30 mouse cellular contexts compared by ENCODE assay signal in the genomic region with DNA sequence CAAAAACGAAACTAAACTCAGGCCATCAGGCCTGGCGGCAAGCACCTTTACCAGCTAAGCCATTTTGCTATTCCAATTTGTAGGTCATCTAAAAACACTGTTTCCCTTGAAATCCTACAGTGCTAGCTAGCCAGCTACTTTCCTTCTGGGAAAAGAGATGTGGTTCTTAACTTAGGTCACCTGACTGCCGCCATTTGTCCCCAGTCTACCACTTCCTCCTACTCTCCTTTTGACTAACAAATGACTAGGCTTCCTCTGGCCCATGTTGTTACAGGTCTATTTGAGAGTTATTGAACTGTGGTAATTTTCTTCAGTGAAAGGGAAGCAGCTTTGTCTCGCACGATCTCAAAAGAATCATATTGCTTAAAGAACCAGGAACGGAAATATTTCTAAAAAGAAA. TPM values are rescaled to one million over a fixed set of nuclear protein-coding genes. Genes with fewer than 3 reads are reported as not detected.
DNase-seq lines count a peak whose midpoint lies in the region; ATAC-seq and TF ChIP-seq lines count a peak whose summit lies in the region.
"Had no signal": no experiment of that assay in that cellular context is flagged by ENCODE, and none has a peak within 500 bp of the region (broad histone marks: within the 10 kb centered on the region; RNA-seq: fewer than 3 reads in every experiment).

No protein-coding gene starts in this region.

- WGBS in liver, adult 2 months: 91% methylated on average over 6 of the region's 6 CpGs
- WGBS in liver, embryonic 11.5 days: 89% methylated on average over 6 of the region's 6 CpGs
- 61% methylated on average over 6 of the region's 6 CpGs for WGBS in forebrain, embryonic 15.5 days

- dilution Hi-C loops in CH12.LX (cut with MboI; ENCODE audit: extremely low pct_ligation_motif_present, extremely low pct_unique_long_range_greater_than_20kb, low sequenced_read_pairs): no loop called here

- TF ChIP-seq RAD21 in CH12.LX (IDR thresholded peaks at IDR 0.05; ENCODE audit: low read depth, low read length): no peak; the same call in 1 of the 2 replicates

- no peak for TF ChIP-seq CTCF in liver, adult 2 months (IDR thresholded peaks at IDR 0.05; ENCODE audit: low read depth, low read length)
- TF ChIP-seq CTCF in CH12.LX (conservative IDR thresholded peaks at IDR 0.05 in 1 of 2, IDR thresholded peaks at IDR 0.05 in 1 of 2; ENCODE audit: low read depth in 2 of 2, low read length in 2 of 2): no peak

- ATAC-seq in liver, embryonic 11.5 days (replicated peaks; ENCODE audit: low FRiP score): no peak
- ATAC-seq in inflammation-experienced regulatory T-cells, adult 6 months: peak; percentile 63
- no peak for ATAC-seq in forebrain, embryonic 15.5 days (replicated peaks)
- ATAC-seq: forebrain, embryonic 16.5 days; midbrain, embryonic 16.5 days had no signal

- H3K36me3 ChIP-seq in liver, adult 2 months (ENCODE audit: control insufficient read depth, insufficient read depth, low read length): no peaks in the 10 kb centered on the region
- no peaks in the 10 kb centered on the region for H3K36me3 ChIP-seq in liver, embryonic 11.5 days (ENCODE audit: control insufficient read depth, insufficient read depth, low read length)
- H3K36me3 ChIP-seq in CH12.LX (replicated peaks in 1 of 2; ENCODE audit: control insufficient read depth in 1 of 2, insufficient read depth in 1 of 2, low read length in 1 of 2): no peaks in the 10 kb centered on the region
- H3K36me3 ChIP-seq in forebrain, embryonic 15.5 days: no peaks in the 10 kb centered on the region
- H3K36me3 ChIP-seq: embryonic facial prominence, embryonic 15.5 days; heart, embryonic 15.5 days; hindbrain, embryonic 13.5 days; limb, embryonic 12.5 days; liver, embryonic 13.5 days; stomach, embryonic 15.5 days had no signal

- H3K79me2 ChIP-seq in liver, adult 2 months (ENCODE audit: control insufficient read depth, insufficient read depth, low read length): no peaks in the 10 kb centered on the region
- no peaks in the 10 kb centered on the region for H3K79me2 ChIP-seq in CH12.LX (replicated peaks; ENCODE audit: control insufficient read depth, extremely low read depth, insufficient read depth, poor library complexity, severe bottlenecking)

- peak; percentile 90 for TF ChIP-seq EP300 in CH12.LX (IDR thresholded peaks at IDR 0.05; ENCODE audit: low read length)

- TF ChIP-seq POLR2A in liver, adult 2 months (IDR thresholded peaks at IDR 0.05; ENCODE audit: extremely low read depth, insufficient read depth, low read length): no peak
- no peak; the same call in 1 of the 2 replicates for TF ChIP-seq POLR2A in CH12.LX (IDR thresholded peaks at IDR 0.05; ENCODE audit: low read depth, low read length)

- H3K27me3 ChIP-seq in liver, adult 2 months (ENCODE audit: control insufficient read depth, insufficient read depth, low read length): no peaks in the 10 kb centered on the region
- H3K27me3 ChIP-seq in liver, embryonic 11.5 days (replicated peaks; ENCODE audit: control insufficient read depth, insufficient read depth, low read length): no peaks in the 10 kb centered on the region
- H3K27me3 ChIP-seq in CH12.LX (replicated peaks): no peaks in the 10 kb centered on the region
- H3K27me3 ChIP-seq in forebrain, embryonic 15.5 days: no peaks in the 10 kb centered on the region
- H3K27me3 ChIP-seq: embryonic facial prominence, embryonic 15.5 days; heart, embryonic 15.5 days; hindbrain, embryonic 13.5 days; limb, embryonic 12.5 days; liver, embryonic 13.5 days; stomach, embryonic 15.5 days had no signal

- H3K9me3 ChIP-seq in liver, embryonic 11.5 days (ENCODE audit: control insufficient read depth, low read length): no peaks in the 10 kb centered on the region
- no peaks in the 10 kb centered on the region for H3K9me3 ChIP-seq in CH12.LX (replicated peaks; ENCODE audit: low read length)
- no peaks in the 10 kb centered on the region for H3K9me3 ChIP-seq in forebrain, embryonic 15.5 days
- H3K9me3 ChIP-seq: embryonic facial prominence, embryonic 15.5 days; heart, embryonic 15.5 days; hindbrain, embryonic 13.5 days; limb, embryonic 12.5 days; liver, embryonic 13.5 days; stomach, embryonic 15.5 days had no signal

- no peaks in the 10 kb centered on the region for H3K4me1 ChIP-seq in liver, adult 2 months (ENCODE audit: control insufficient read depth, insufficient read depth, low read length)
- no peaks in the 10 kb centered on the region; the same call in 1 of the 2 replicates for H3K4me1 ChIP-seq in liver, embryonic 11.5 days (replicated peaks; ENCODE audit: control insufficient read depth, insufficient read depth, low read length)
- H3K4me1 ChIP-seq in CH12.LX (ENCODE audit: control insufficient read depth in 1 of 2, insufficient read depth in 2 of 2): peaks cover 36 to 69% of the 10 kb centered on the region in 2 experiments
- no peaks in the 10 kb centered on the region for H3K4me1 ChIP-seq in forebrain, embryonic 15.5 days
- H3K4me1 ChIP-seq: embryonic facial prominence, embryonic 15.5 days; hindbrain, embryonic 13.5 days; stomach, embryonic 15.5 days had no signal

- in situ Hi-C loops in CH12.LX (cut with MboI; ENCODE audit: low pct_ligation_motif_present, low pct_unique_long_range_greater_than_20kb, low sequenced_read_pairs): no loop called here

- peak; percentile 3 for DNase-seq in liver, adult 2 months (ENCODE audit: extremely low read depth, low read depth, low spot score)
- no peak for DNase-seq in liver, embryonic 11.5 days (ENCODE audit: low spot score)
- peak; percentile 87 for DNase-seq in CH12.LX (ENCODE audit: extremely low read depth)
- DNase-seq in layer of hippocampus, adult 11-12 months (ENCODE audit: low spot score): no peak
- DNase-seq in ovary, postnatal 14 days (ENCODE audit: low spot score): no peak
- DNase-seq: adrenal gland, postnatal 25 days; cerebellum, adult 8-10 months; heart, postnatal 36 days; kidney, adult 2 months; layer of hippocampus, postnatal 36 days; liver, embryonic 13.5 days; lung, embryonic 14.5 days; thymus, adult 18-20 months; thymus, postnatal 36 days had no signal

- H3K9ac ChIP-seq in liver, adult 2 months (ENCODE audit: low read depth, low read length): no peak overlapping the region
- H3K9ac ChIP-seq in liver, embryonic 11.5 days (ENCODE audit: low read depth, low read length): no peak overlapping the region
- H3K9ac ChIP-seq in CH12.LX (ENCODE audit: insufficient read depth, low read depth): peak overlapping the region; percentile 70; the same call in 1 of the 2 replicates
- no peak overlapping the region for H3K9ac ChIP-seq in forebrain, embryonic 15.5 days (replicated peaks)
- H3K9ac ChIP-seq: embryonic facial prominence, embryonic 15.5 days; heart, embryonic 15.5 days; hindbrain, embryonic 13.5 days; limb, embryonic 12.5 days; liver, embryonic 13.5 days; lung, embryonic 14.5 days; stomach, embryonic 15.5 days had no signal

- no peak overlapping the region for H3K4me2 ChIP-seq in liver, embryonic 11.5 days
- H3K4me2 ChIP-seq in CH12.LX (ENCODE audit: insufficient read depth, low read depth, poor library complexity, severe bottlenecking): peak overlapping the region; percentile 74
- no peak overlapping the region for H3K4me2 ChIP-seq in forebrain, embryonic 15.5 days (replicated peaks)
- H3K4me2 ChIP-seq: embryonic facial prominence, embryonic 15.5 days; heart, embryonic 15.5 days; hindbrain, embryonic 13.5 days; limb, embryonic 12.5 days; liver, embryonic 13.5 days; lung, embryonic 14.5 days; stomach, embryonic 15.5 days had no signal

- no peak overlapping the region for H3K27ac ChIP-seq in liver, adult 2 months (replicated peaks; ENCODE audit: insufficient read depth, low read depth, low read length)
- no peak overlapping the region for H3K27ac ChIP-seq in liver, embryonic 11.5 days (ENCODE audit: low read depth, low read length)
- H3K27ac ChIP-seq in CH12.LX (ENCODE audit: insufficient read depth, low read depth): peak overlapping the region; percentile 90
- H3K27ac ChIP-seq in forebrain, embryonic 15.5 days (replicated peaks): no peak overlapping the region
- H3K27ac ChIP-seq: embryonic facial prominence, embryonic 15.5 days; heart, embryonic 15.5 days; hindbrain, embryonic 13.5 days; kidney, postnatal 0 days; limb, embryonic 12.5 days; liver, embryonic 13.5 days; stomach, embryonic 15.5 days had no signal

- H3K4me3 ChIP-seq in liver, adult 2 months (ENCODE audit: insufficient read depth, low read depth, low read length): no peak overlapping the region
- no peak overlapping the region for H3K4me3 ChIP-seq in liver, embryonic 11.5 days (ENCODE audit: low read depth, low read length)
- H3K4me3 ChIP-seq in CH12.LX (replicated peaks in 1 of 3; ENCODE audit: low read depth in 2 of 3, low read length in 2 of 3, poor library complexity in 1 of 3): peak overlapping the region; percentile 5 to 33 (median 29)
- H3K4me3 ChIP-seq in forebrain, embryonic 15.5 days: no peak overlapping the region
- H3K4me3 ChIP-seq: embryonic facial prominence, embryonic 15.5 days; heart, embryonic 15.5 days; hindbrain, embryonic 13.5 days; limb, embryonic 12.5 days; liver, embryonic 13.5 days; stomach, embryonic 15.5 days had no signal

RNA-seq across cellular contexts. Expression of a gene that starts 45.4 kb away (rescaled TPM):
- 9.7 and 14.7 TPM in 2 replicates for total RNA-seq in liver, adult 2 months (2014; rRNA removed)
- polyA plus RNA-seq in liver, adult 2 months (2012; rRNA removed): 0.95 and 1.4 TPM in 2 replicates
- polyA plus RNA-seq in liver, embryonic 11.5 days (2014; fragmentation: Nextera tagmentation; extraction: Ambion mirVana): 16.7 and 22.3 TPM in 2 replicates
- total RNA-seq in CH12.LX (2012; rRNA removed) (21.8 and 22.1 TPM in 2 replicates), CH12.LX (2014; rRNA removed) (32.0 and 36.1 TPM in 2 replicates)
- polyA plus RNA-seq in CH12.LX (2012; ENCODE audit: insufficient read length, low read depth): 39.0 and 41.9 TPM in 2 replicates
- 10 to 100 TPM; 29.4 to 39.1 (median 38.9) TPM for polyA plus RNA-seq in inflammation-experienced regulatory T-cells, adult 6 months (2017; shearing (Covaris generic))
- 32.4 and 32.6 TPM in 2 replicates for polyA plus RNA-seq in forebrain, embryonic 15.5 days (2015; fragmentation: Nextera tagmentation; extraction: Ambion mirVana)

RNA-seq across cellular contexts. Expression of a gene that starts 47.1 kb away (rescaled TPM):
- total RNA-seq in liver, adult 2 months (2014; rRNA removed): 7.1 and 7.3 TPM in 2 replicates
- 9.4 and 9.5 TPM in 2 replicates for polyA plus RNA-seq in liver, adult 2 months (2012; rRNA removed)
- polyA plus RNA-seq in liver, embryonic 11.5 days (2014; fragmentation: Nextera tagmentation; extraction: Ambion mirVana): 22.8 and 25.0 TPM in 2 replicates
- total RNA-seq in CH12.LX (2012; rRNA removed) (11.6 and 11.7 TPM in 2 replicates), CH12.LX (2014; rRNA removed) (15.8 and 17.4 TPM in 2 replicates)
- 12.4 and 15.9 TPM in 2 replicates for polyA plus RNA-seq in CH12.LX (2012; ENCODE audit: insufficient read length, low read depth)
- polyA plus RNA-seq in inflammation-experienced regulatory T-cells, adult 6 months (2017; shearing (Covaris generic)): 10 to 100 TPM; 27.3 to 31.7 (median 29.8) TPM
- polyA plus RNA-seq in forebrain, embryonic 15.5 days (2015; fragmentation: Nextera tagmentation; extraction: Ambion mirVana): 32.7 and 33.3 TPM in 2 replicates

RNA-seq across cellular contexts. Expression of a gene that starts 57.5 kb away (rescaled TPM):
- not detected in 2 replicates for total RNA-seq in liver, adult 2 months (2014; rRNA removed)
- polyA plus RNA-seq in liver, adult 2 months (2012; rRNA removed): not detected in 2 replicates
- polyA plus RNA-seq in liver, embryonic 11.5 days (2014; fragmentation: Nextera tagmentation; extraction: Ambion mirVana): not detected in 2 replicates
- total RNA-seq in CH12.LX (2012; rRNA removed) (not detected in 2 replicates), CH12.LX (2014; rRNA removed) (not detected in 2 replicates)
- polyA plus RNA-seq in CH12.LX (2012; ENCODE audit: insufficient read length, low read depth): 0.42 TPM in 1 of 2 replicates, not detected in the other
- not detected for polyA plus RNA-seq in inflammation-experienced regulatory T-cells, adult 6 months (2017; shearing (Covaris generic))
- polyA plus RNA-seq in forebrain, embryonic 15.5 days (2015; fragmentation: Nextera tagmentation; extraction: Ambion mirVana): 0.17 TPM in 1 of 2 replicates, not detected in the other
- total RNA-seq: adrenal gland, postnatal 25 days; gastrocnemius, adult 18-20 months; heart, postnatal 36 days; layer of hippocampus, postnatal 36 days; left cerebral cortex, postnatal 14 days had no signal
- polyA plus RNA-seq: brain, embryonic 14.5 days; embryonic facial prominence, embryonic 15.5 days; forebrain, embryonic 16.5 days; heart, embryonic 15.5 days; hindbrain, embryonic 13.5 days; intestine, embryonic 14.5 days; kidney, adult 2 months; kidney, postnatal 0 days; large intestine, adult 2 months; limb, embryonic 12.5 days; liver, embryonic 13.5 days; lung, embryonic 14.5 days; small intestine, adult 2 months; stomach, embryonic 15.5 days had no signal

Comparison
In these comparisons a context has a peak if more than half of its experiments do, and no peak if none do; other contexts are left out.
1. DNase-seq: peak in liver, adult 2 months (single experiment) and CH12.LX (single experiment); none in liver, embryonic 11.5 days (single experiment), layer of hippocampus, adult 11-12 months (single experiment) and ovary, postnatal 14 days (single experiment).
2. H3K4me3 ChIP-seq: peak in CH12.LX (3 of 3); none in liver, adult 2 months (single experiment), liver, embryonic 11.5 days (single experiment) and forebrain, embryonic 15.5 days (single experiment).